Mouse (Mus musculus): ENCODE data around the gene 4430402I18Rik. TPM values are rescaled to one million over a fixed set of nuclear protein-coding genes. Genes with fewer than 3 reads are reported as not detected.

Gene 4430402I18Rik
- polyA plus RNA-seq, 1 experiment from 2014 or later, result 1.4 TPM

- H3K27me3 ChIP-seq (ENCODE audit: control insufficient read depth, insufficient read depth, low read depth, low read length), result no peaks in the 10 kb centered on the region
- peak; percentile 91 for ATAC-seq
- no peaks in the 10 kb centered on the region for H3K9me3 ChIP-seq (replicated peaks; ENCODE audit: control insufficient read depth, low read length, poor library complexity, severe bottlenecking)
- peak overlapping the region; percentile 68 for H3K9ac ChIP-seq (ENCODE audit: low read depth, low read length)
- 14% methylated on average over 35 of the region's 35 CpGs for WGBS
- no peaks in the 10 kb centered on the region for H3K36me3 ChIP-seq (ENCODE audit: control insufficient read depth, insufficient read depth, low read length)
- H3K27ac ChIP-seq (ENCODE audit: low read length), result 0 out of 2 replicates have a peak overlapping the region, but pooled peaks have one; percentile 42
- H3K4me3 ChIP-seq (ENCODE audit: low read depth, low read length), result peak overlapping the region; percentile 43
- H3K4me2 ChIP-seq (ENCODE audit: low read length), result peak overlapping the region; percentile 85
- peaks cover 4% of the 10 kb centered on the region; the same call in 1 of the 2 replicates for H3K4me1 ChIP-seq (ENCODE audit: control insufficient read depth, insufficient read depth, low read length)
Observed at GRCm38 (mm10) chr19:28974862-28975611, 7.4 kb upstream of the 4430402I18Rik start.

GRCm38 (mm10) chr19:28970251-28970650 lies 2.7 kb upstream of the 4430402I18Rik start:
- no peak overlapping the region for H3K9ac ChIP-seq (ENCODE audit: low read depth, low read length)
- H3K36me3 ChIP-seq (ENCODE audit: control insufficient read depth, insufficient read depth, low read length), result no peaks in the 10 kb centered on the region
- ATAC-seq, result no peak
- H3K27me3 ChIP-seq (ENCODE audit: control insufficient read depth, insufficient read depth, low read depth, low read length), result no peaks in the 10 kb centered on the region
- H3K4me1 ChIP-seq (ENCODE audit: control insufficient read depth, insufficient read depth, low read length), result peaks cover 16% of the 10 kb centered on the region
- no peak overlapping the region for H3K4me3 ChIP-seq (ENCODE audit: low read depth, low read length)
- H3K27ac ChIP-seq (ENCODE audit: low read length), result no peak overlapping the region
- no peak overlapping the region for H3K4me2 ChIP-seq (ENCODE audit: low read length)
- no peaks in the 10 kb centered on the region for H3K9me3 ChIP-seq (replicated peaks; ENCODE audit: control insufficient read depth, low read length, poor library complexity, severe bottlenecking)
- WGBS, result 87% methylated on average over 11 of the region's 11 CpGs

DNA sequence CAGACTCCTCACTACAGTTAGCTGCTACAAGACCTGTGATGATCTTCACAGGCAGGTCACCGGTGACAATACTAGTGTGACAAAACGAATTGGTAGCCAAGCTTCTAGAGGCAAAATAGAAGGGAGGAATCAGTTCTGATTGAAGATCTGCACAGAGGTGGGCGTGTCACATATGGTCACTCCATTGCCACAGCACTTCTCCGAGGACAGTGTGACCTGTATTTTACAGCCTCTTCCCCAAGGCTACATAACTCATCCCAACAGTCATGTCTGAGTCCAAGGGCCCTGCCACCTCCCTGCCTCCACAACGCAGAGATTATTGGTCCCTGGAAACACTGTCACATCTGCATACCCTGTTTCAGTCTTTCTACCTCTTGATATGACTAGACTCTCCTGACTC lies 1.6 kb upstream of the 4430402I18Rik start:
- no peaks in the 10 kb centered on the region for H3K9me3 ChIP-seq (replicated peaks; ENCODE audit: control insufficient read depth, low read length, poor library complexity, severe bottlenecking)
- 88% methylated on average over 5 of the region's 5 CpGs for WGBS

GRCm38 (mm10) chr19:28968178-28968577 lies 578 bp upstream of the 4430402I18Rik start:
- 68% methylated on average over 4 of the region's 4 CpGs for WGBS

More for the DNA sequence above, 1.6 kb upstream of the 4430402I18Rik start:
- Histone ChIP-seq H3K36me3 (ENCODE audit: control insufficient read depth, insufficient read depth, low read length) (no peaks in the 10 kb centered on the region), H3K4me1 (ENCODE audit: control insufficient read depth, insufficient read depth, low read length) (peaks cover 22% of the 10 kb centered on the region), H3K27me3 (ENCODE audit: control insufficient read depth, insufficient read depth, low read depth, low read length) (no peaks in the 10 kb centered on the region), H3K27ac (ENCODE audit: low read length) (no peak overlapping the region), H3K4me3 (ENCODE audit: low read depth, low read length) (no peak overlapping the region), H3K4me2 (ENCODE audit: low read length) (no peak overlapping the region), H3K9ac (ENCODE audit: low read depth, low read length) (no peak overlapping the region)
- no peak for ATAC-seq

GRCm38 (mm10) chr19:28964552-28964903 lies 3.1 kb downstream of the 4430402I18Rik start:
- 3% methylated on average over 16 of the region's 16 CpGs for WGBS
- ATAC-seq, result peak; percentile 44
- peak overlapping the region; percentile 84 for H3K27ac ChIP-seq (ENCODE audit: low read length)

More at GRCm38 (mm10) chr19:28968178-28968577, 578 bp upstream of the 4430402I18Rik start:
- no peak for ATAC-seq
- H3K9ac ChIP-seq (ENCODE audit: low read depth, low read length), result no peak overlapping the region
- peaks cover 22% of the 10 kb centered on the region for H3K4me1 ChIP-seq (ENCODE audit: control insufficient read depth, insufficient read depth, low read length)
- no peaks in the 10 kb centered on the region for H3K27me3 ChIP-seq (ENCODE audit: control insufficient read depth, insufficient read depth, low read depth, low read length)
- no peak overlapping the region for H3K4me2 ChIP-seq (ENCODE audit: low read length)
- no peak overlapping the region for H3K27ac ChIP-seq (ENCODE audit: low read length)
- H3K4me3 ChIP-seq (ENCODE audit: low read depth, low read length), result no peak overlapping the region
- no peaks in the 10 kb centered on the region for H3K9me3 ChIP-seq (replicated peaks; ENCODE audit: control insufficient read depth, low read length, poor library complexity, severe bottlenecking)
- H3K36me3 ChIP-seq (ENCODE audit: control insufficient read depth, insufficient read depth, low read length), result no peaks in the 10 kb centered on the region

GRCm38 (mm10) chr19:28963842-28964551 lies 3.6 kb downstream of the 4430402I18Rik start, which contains the start of gene Plpp6:
Gene Plpp6, plus strand, starts transcription at chr19:28963953.
- Histone ChIP-seq H3K9me3 (replicated peaks; ENCODE audit: control insufficient read depth, low read length, poor library complexity, severe bottlenecking) (no peaks in the 10 kb centered on the region), H3K9ac (ENCODE audit: low read depth, low read length) (peak within 1 kb of the TSS; percentile 96), H3K36me3 (ENCODE audit: control insufficient read depth, insufficient read depth, low read length) (no peaks in the 10 kb centered on the region), H3K27ac (ENCODE audit: low read length) (peak within 1 kb of the TSS; percentile 84), H3K4me1 (ENCODE audit: control insufficient read depth, insufficient read depth, low read length) (peaks cover 22% of the 10 kb centered on the region), H3K4me3 (ENCODE audit: low read depth, low read length) (peak within 1 kb of the TSS; percentile 90), H3K4me2 (ENCODE audit: low read length) (peak within 1 kb of the TSS; percentile 97), H3K27me3 (ENCODE audit: control insufficient read depth, insufficient read depth, low read depth, low read length) (no peaks in the 10 kb centered on the region)
- ATAC-seq, result peak; percentile 95
- under 1% methylated on average over 71 of the region's 73 CpGs for WGBS

More at GRCm38 (mm10) chr19:28964552-28964903, 3.1 kb downstream of the 4430402I18Rik start:
- Histone ChIP-seq H3K9me3 (replicated peaks; ENCODE audit: control insufficient read depth, low read length, poor library complexity, severe bottlenecking) (no peaks in the 10 kb centered on the region), H3K4me1 (ENCODE audit: control insufficient read depth, insufficient read depth, low read length) (peaks cover 22% of the 10 kb centered on the region), H3K9ac (ENCODE audit: low read depth, low read length) (peak overlapping the region; percentile 96), H3K27me3 (ENCODE audit: control insufficient read depth, insufficient read depth, low read depth, low read length) (no peaks in the 10 kb centered on the region), H3K4me2 (ENCODE audit: low read length) (peak overlapping the region; percentile 97), H3K36me3 (ENCODE audit: control insufficient read depth, insufficient read depth, low read length) (no peaks in the 10 kb centered on the region), H3K4me3 (ENCODE audit: low read depth, low read length) (peak overlapping the region; percentile 90)

DNA sequence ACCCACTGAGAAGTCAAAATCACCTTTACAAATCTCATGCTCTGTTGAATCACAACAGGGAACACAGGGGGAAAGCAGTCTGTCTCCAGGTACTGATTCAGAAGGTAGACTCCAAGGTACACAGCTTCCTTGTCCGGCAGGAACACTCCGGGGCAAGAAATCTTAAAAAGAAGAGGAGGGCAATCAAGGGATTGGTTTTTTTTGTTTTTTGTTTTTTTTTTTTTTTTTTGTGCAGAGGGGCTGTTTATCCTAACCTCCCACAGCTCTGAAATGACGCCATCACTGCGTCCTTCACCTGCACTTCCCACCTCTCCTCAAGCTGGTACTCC lies 4.1 kb downstream of the 4430402I18Rik start:
- Histone ChIP-seq H3K9me3 (replicated peaks; ENCODE audit: control insufficient read depth, low read length, poor library complexity, severe bottlenecking) (no peaks in the 10 kb centered on the region), H3K9ac (ENCODE audit: low read depth, low read length) (peak overlapping the region; percentile 96), H3K4me1 (ENCODE audit: control insufficient read depth, insufficient read depth, low read length) (peaks cover 22% of the 10 kb centered on the region), H3K36me3 (ENCODE audit: control insufficient read depth, insufficient read depth, low read length) (no peaks in the 10 kb centered on the region), H3K27ac (ENCODE audit: low read length) (peak overlapping the region; percentile 84; the same call in 1 of the 2 replicates), H3K27me3 (ENCODE audit: control insufficient read depth, insufficient read depth, low read depth, low read length) (no peaks in the 10 kb centered on the region), H3K4me3 (ENCODE audit: low read depth, low read length) (peak overlapping the region; percentile 90), H3K4me2 (ENCODE audit: low read length) (peak overlapping the region; percentile 97)
- ATAC-seq, result peak; percentile 6; the same call in 1 of the 2 replicates
- 2% methylated on average over 4 of the region's 4 CpGs for WGBS

DNA sequence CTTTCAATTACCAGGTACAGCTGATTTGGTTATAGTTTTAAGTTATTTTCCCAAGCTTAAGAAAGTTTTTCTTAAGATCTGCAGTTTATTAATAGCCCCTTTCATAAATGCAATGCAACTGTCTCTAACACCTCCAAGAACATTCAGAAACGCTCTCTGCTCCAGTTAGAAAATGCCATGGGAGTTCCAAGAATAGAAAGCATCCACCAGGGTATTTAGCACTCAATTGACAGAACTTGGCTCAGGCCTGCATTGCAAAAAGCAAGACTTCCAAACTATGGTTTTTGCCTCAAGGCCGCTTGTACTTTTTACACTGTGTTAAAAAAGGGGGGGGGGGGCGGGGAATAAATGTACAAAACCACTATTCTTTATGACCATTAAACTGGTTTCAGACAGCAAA lies 4.5 kb downstream of the 4430402I18Rik start:
- Histone ChIP-seq H3K9ac (ENCODE audit: low read depth, low read length) (0 out of 2 replicates have a peak overlapping the region, but pooled peaks have one; percentile 96), H3K36me3 (ENCODE audit: control insufficient read depth, insufficient read depth, low read length) (no peaks in the 10 kb centered on the region), H3K27ac (ENCODE audit: low read length) (peak overlapping the region; percentile 84; the same call in 1 of the 2 replicates), H3K4me2 (ENCODE audit: low read length) (peak overlapping the region; percentile 97), H3K27me3 (ENCODE audit: control insufficient read depth, insufficient read depth, low read depth, low read length) (no peaks in the 10 kb centered on the region), H3K9me3 (replicated peaks; ENCODE audit: control insufficient read depth, low read length, poor library complexity, severe bottlenecking) (no peaks in the 10 kb centered on the region), H3K4me3 (ENCODE audit: low read depth, low read length) (peak overlapping the region; percentile 90; the same call in 1 of the 2 replicates), H3K4me1 (ENCODE audit: control insufficient read depth, insufficient read depth, low read length) (peaks cover 21% of the 10 kb centered on the region)
- no peak for ATAC-seq
- 33% methylated on average over 3 of the region's 3 CpGs for WGBS

GRCm38 (mm10) chr19:28951251-28951650 lies 16.3 kb downstream of the 4430402I18Rik start:
- H3K9me3 ChIP-seq (replicated peaks; ENCODE audit: control insufficient read depth, low read length, poor library complexity, severe bottlenecking), result no peaks in the 10 kb centered on the region
- no peaks in the 10 kb centered on the region for H3K27me3 ChIP-seq (ENCODE audit: control insufficient read depth, insufficient read depth, low read depth, low read length)
- H3K4me3 ChIP-seq (ENCODE audit: low read depth, low read length), result no peak overlapping the region
- WGBS, result 69% methylated on average over 5 of the region's 5 CpGs
- no peak overlapping the region for H3K4me2 ChIP-seq (ENCODE audit: low read length)
- H3K4me1 ChIP-seq (ENCODE audit: control insufficient read depth, insufficient read depth, low read length), result no peaks in the 10 kb centered on the region
- H3K36me3 ChIP-seq (ENCODE audit: control insufficient read depth, insufficient read depth, low read length), result no peaks in the 10 kb centered on the region
- H3K9ac ChIP-seq (ENCODE audit: low read depth, low read length), result no peak overlapping the region
- no peak for ATAC-seq
- H3K27ac ChIP-seq (ENCODE audit: low read length), result no peak overlapping the region

All from midbrain, embryonic 16.5 days (tissue).